Mouse (Mus musculus) lung, adult 2 months (tissue): ENCODE measurements around the gene Bmf.

Experiments used
- CTCF ChIP-seq: fragments of 200-500 bp; IDR thresholded peaks from 2 replicates; pipeline ENCODE4 v1.5.1; 2011; ENCODE audit warnings: mild to moderate bottlenecking, low read length, control low read depth; ENCODE audit not compliant: insufficient read depth
- POLR2A ChIP-seq: fragments of 200-500 bp; IDR thresholded peaks from 2 replicates; pipeline ENCODE4 v1.6.1; 2011; ENCODE audit warnings: low read depth, mild to moderate bottlenecking, control low read depth, low read length, borderline replicate concordance; ENCODE audit errors: extremely low read depth

- TF ChIP-seq CTCF (no peak), POLR2A (no peak)
Observed at GRCm38 (mm10) chr2:118509688-118510446, 39.6 kb downstream of the Bmf start.
